Mouse (Mus musculus): ENCODE measurements around the gene Rdh9. TPM values are rescaled to one million over a fixed set of nuclear protein-coding genes. Genes with fewer than 3 reads are reported as not detected.
"Not testable (repeated sequence)": the region's sequence is repeated elsewhere in the genome, so short reads cannot be mapped to it uniquely, and the experiment has no call there.

Rdh9 gene
- polyA plus RNA-seq, 1 experiment = 0.13 TPM

GRCm38 (mm10) chr10:127799295-127799694 is 23.1 kb downstream of the Rdh9 start:
- no peaks in the 10 kb centered on the region for H3K36me3 ChIP-seq (ENCODE audit: control insufficient read depth, insufficient read depth, low read length)
- TF ChIP-seq CTCF (conservative IDR thresholded peaks at IDR 0.05; ENCODE audit: insufficient read depth, insufficient read length, low read depth, low read length) (no peak), POLR2A (IDR thresholded peaks at IDR 0.05; ENCODE audit: low read depth, low read length) (no peak)
- H3K27ac ChIP-seq (ENCODE audit: insufficient read depth, low read depth, low read length) = peak overlapping the region; percentile 22
- no peaks in the 10 kb centered on the region for H3K27me3 ChIP-seq (replicated peaks; ENCODE audit: control insufficient read depth, insufficient read depth, low read length)
- peaks cover 5% of the 10 kb centered on the region; the same call in 1 of the 2 replicates for H3K4me1 ChIP-seq (ENCODE audit: control insufficient read depth, insufficient read depth, low read length)
- peak; percentile 91 for DNase-seq
- WGBS = 41% methylated on average over 1 of the region's 1 CpGs
- no peak overlapping the region for H3K4me3 ChIP-seq (ENCODE audit: insufficient read depth, low read depth, low read length)

- peak within 1 kb of the TSS; percentile 56 for H3K4me3 ChIP-seq (ENCODE audit: insufficient read depth, low read depth, low read length)
- peak; percentile 89 for DNase-seq
- H3K36me3 ChIP-seq (ENCODE audit: control insufficient read depth, insufficient read depth, low read length) = no peaks in the 10 kb centered on the region
- 51% methylated on average over 6 of the region's 6 CpGs for WGBS
- no peak for TF ChIP-seq CTCF (conservative IDR thresholded peaks at IDR 0.05; ENCODE audit: insufficient read depth, insufficient read length, low read depth, low read length)
- TF ChIP-seq POLR2A (IDR thresholded peaks at IDR 0.05; ENCODE audit: low read depth, low read length) = peak; percentile 41
- no peaks in the 10 kb centered on the region for H3K27me3 ChIP-seq (replicated peaks; ENCODE audit: control insufficient read depth, insufficient read depth, low read length)
- H3K4me1 ChIP-seq (ENCODE audit: control insufficient read depth, insufficient read depth, low read length) = peaks cover 8% of the 10 kb centered on the region; the same call in 1 of the 2 replicates
- H3K27ac ChIP-seq (ENCODE audit: insufficient read depth, low read depth, low read length) = peak within 1 kb of the TSS; percentile 91
Observed at GRCm38 (mm10) chr10:127800891-127801290, 24.7 kb downstream of the Rdh9 start, which contains the start of gene Rdh16. Gene Rdh16, plus strand, starts transcription at chr10:127801152.

- WGBS = 40% methylated on average over 2 of the region's 2 CpGs
- H3K27ac ChIP-seq (ENCODE audit: insufficient read depth, low read depth, low read length) = peak overlapping the region; percentile 91
- no peak for TF ChIP-seq POLR2A (IDR thresholded peaks at IDR 0.05; ENCODE audit: low read depth, low read length)
- TF ChIP-seq CTCF (conservative IDR thresholded peaks at IDR 0.05; ENCODE audit: insufficient read depth, insufficient read length, low read depth, low read length) = no peak
- peak overlapping the region; percentile 56 for H3K4me3 ChIP-seq (ENCODE audit: insufficient read depth, low read depth, low read length)
- peaks cover 8% of the 10 kb centered on the region; the same call in 1 of the 2 replicates for H3K4me1 ChIP-seq (ENCODE audit: control insufficient read depth, insufficient read depth, low read length)
- DNase-seq = peak; percentile 47
- H3K36me3 ChIP-seq (ENCODE audit: control insufficient read depth, insufficient read depth, low read length) = no peaks in the 10 kb centered on the region
- no peaks in the 10 kb centered on the region for H3K27me3 ChIP-seq (replicated peaks; ENCODE audit: control insufficient read depth, insufficient read depth, low read length)
Observed at GRCm38 (mm10) chr10:127801612-127802011, 25.4 kb downstream of the Rdh9 start.

- Histone ChIP-seq H3K36me3 (ENCODE audit: control insufficient read depth, insufficient read depth, low read length) (no peaks in the 10 kb centered on the region), H3K27ac (ENCODE audit: insufficient read depth, low read depth, low read length) (no peak overlapping the region), H3K27me3 (replicated peaks; ENCODE audit: control insufficient read depth, insufficient read depth, low read length) (no peaks in the 10 kb centered on the region), H3K4me3 (ENCODE audit: insufficient read depth, low read depth, low read length) (peak overlapping the region; percentile 12; the same call in 1 of the 2 replicates), H3K4me1 (ENCODE audit: control insufficient read depth, insufficient read depth, low read length) (peaks cover 8% of the 10 kb centered on the region; the same call in 1 of the 2 replicates)
- no peak for TF ChIP-seq CTCF (conservative IDR thresholded peaks at IDR 0.05; ENCODE audit: insufficient read depth, insufficient read length, low read depth, low read length)
- TF ChIP-seq POLR2A (IDR thresholded peaks at IDR 0.05; ENCODE audit: low read depth, low read length) = no peak
- DNase-seq = no peak
- WGBS = 64% methylated on average over 5 of the region's 5 CpGs
Observed at GRCm38 (mm10) chr10:127802236-127802635, 26.1 kb downstream of the Rdh9 start.

- Histone ChIP-seq H3K36me3 (ENCODE audit: control insufficient read depth, insufficient read depth, low read length) (no peaks in the 10 kb centered on the region), H3K4me3 (ENCODE audit: insufficient read depth, low read depth, low read length) (no peak overlapping the region), H3K27ac (ENCODE audit: insufficient read depth, low read depth, low read length) (no peak overlapping the region), H3K27me3 (replicated peaks; ENCODE audit: control insufficient read depth, insufficient read depth, low read length) (no peaks in the 10 kb centered on the region), H3K4me1 (ENCODE audit: control insufficient read depth, insufficient read depth, low read length) (peaks cover 8% of the 10 kb centered on the region; the same call in 1 of the 2 replicates)
- DNase-seq = peak; percentile 75
- WGBS = 52% methylated on average over 7 of the region's 7 CpGs
- TF ChIP-seq POLR2A (IDR thresholded peaks at IDR 0.05; ENCODE audit: low read depth, low read length) (no peak), CTCF (conservative IDR thresholded peaks at IDR 0.05; ENCODE audit: insufficient read depth, insufficient read length, low read depth, low read length) (no peak)
Observed at GRCm38 (mm10) chr10:127804416-127804815, 28.2 kb downstream of the Rdh9 start.

GRCm38 (mm10) chr10:127815888-127816287 is 39.7 kb downstream of the Rdh9 start:
- Histone ChIP-seq H3K4me1 (ENCODE audit: control insufficient read depth, insufficient read depth, low read length) (peaks cover 20% of the 10 kb centered on the region), H3K27me3 (replicated peaks; ENCODE audit: control insufficient read depth, insufficient read depth, low read length) (no peaks in the 10 kb centered on the region), H3K27ac (ENCODE audit: insufficient read depth, low read depth, low read length) (no peak overlapping the region), H3K36me3 (ENCODE audit: control insufficient read depth, insufficient read depth, low read length) (no peaks in the 10 kb centered on the region), H3K4me3 (ENCODE audit: insufficient read depth, low read depth, low read length) (no peak overlapping the region)
- TF ChIP-seq POLR2A (IDR thresholded peaks at IDR 0.05; ENCODE audit: low read depth, low read length) (no peak), CTCF (conservative IDR thresholded peaks at IDR 0.05; ENCODE audit: insufficient read depth, insufficient read length, low read depth, low read length) (no peak)
- peak; percentile 73 for DNase-seq

- H3K4me1 ChIP-seq (ENCODE audit: control insufficient read depth, insufficient read depth, low read length) = peaks cover 20% of the 10 kb centered on the region
- H3K4me3 ChIP-seq (ENCODE audit: insufficient read depth, low read depth, low read length); H3K27me3 ChIP-seq (replicated peaks; ENCODE audit: control insufficient read depth, insufficient read depth, low read length); H3K36me3 ChIP-seq (ENCODE audit: control insufficient read depth, insufficient read depth, low read length): not testable (repeated sequence)
- H3K27ac ChIP-seq (ENCODE audit: insufficient read depth, low read depth, low read length) = peak overlapping the region; percentile 71
- DNase-seq = peak; percentile 62
- WGBS = 43% methylated on average over 4 of the region's 4 CpGs
Observed at GRCm38 (mm10) chr10:127817268-127817910, 41.2 kb downstream of the Rdh9 start.

- not testable (repeated sequence) for H3K4me1 ChIP-seq (ENCODE audit: control insufficient read depth, insufficient read depth, low read length); DNase-seq; H3K27me3 ChIP-seq (replicated peaks; ENCODE audit: control insufficient read depth, insufficient read depth, low read length); H3K4me3 ChIP-seq (ENCODE audit: insufficient read depth, low read depth, low read length); H3K36me3 ChIP-seq (ENCODE audit: control insufficient read depth, insufficient read depth, low read length); H3K27ac ChIP-seq (ENCODE audit: insufficient read depth, low read depth, low read length)
- 86% methylated on average over 2 of the region's 2 CpGs for WGBS
Observed at GRCm38 (mm10) chr10:127821806-127822205, 45.6 kb downstream of the Rdh9 start.
